Mouse (Mus musculus): ENCODE measurements around the gene Rubcn. TPM values are rescaled to one million over a fixed set of nuclear protein-coding genes. Genes with fewer than 3 reads are reported as not detected.

Rubcn gene
- total and polyA plus RNA-seq, 3 experiments, result 27.7 to 40.4 (median 28.0) TPM

DNA sequence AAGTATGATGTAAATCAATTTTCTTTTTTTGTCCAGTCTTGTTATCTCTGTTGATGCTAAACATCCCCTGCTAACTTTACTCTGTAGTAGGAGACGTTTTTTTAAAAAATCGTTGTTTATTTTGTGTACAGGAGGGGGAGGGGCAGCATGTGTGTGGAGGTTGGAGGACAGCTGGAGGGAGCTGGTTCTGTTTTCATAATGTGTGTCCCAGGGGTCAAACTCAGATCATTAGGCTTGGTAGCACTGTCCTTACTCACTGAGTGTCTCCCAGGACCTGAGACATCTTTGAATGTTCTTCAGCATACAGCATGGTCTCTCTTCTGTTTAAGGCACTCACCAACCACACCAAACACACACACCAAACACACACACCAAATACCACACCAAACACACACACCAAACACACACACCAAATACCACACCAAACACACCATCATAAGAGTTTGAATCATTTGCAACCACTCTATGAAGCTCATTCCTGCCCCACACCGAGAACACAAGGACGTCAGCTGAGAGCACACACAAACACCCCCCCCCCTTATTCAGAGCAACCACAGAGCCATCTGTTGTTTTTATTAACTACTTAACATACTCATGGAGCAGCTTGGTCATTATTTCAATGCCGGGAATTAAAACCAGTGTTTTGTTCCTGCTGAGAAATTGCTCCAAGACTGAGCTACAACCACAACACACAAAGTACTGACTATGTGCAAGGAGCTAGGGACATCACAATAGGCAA lies 94.1 kb downstream of the Rubcn start:
- Histone ChIP-seq H3K27ac (ENCODE audit: insufficient read depth, low read depth) (no peak overlapping the region), H3K4me3 (replicated peaks in 1 of 3; ENCODE audit: low read depth in 2 of 3, low read length in 2 of 3, poor library complexity in 1 of 3) (no peak overlapping the region), H3K4me1 (ENCODE audit: control insufficient read depth in 1 of 2, insufficient read depth in 2 of 2) (peaks cover 3 to 12% of the 10 kb centered on the region in 2 experiments; a peak in 2 of 4 replicates), H3K79me2 (replicated peaks; ENCODE audit: control insufficient read depth, extremely low read depth, insufficient read depth, poor library complexity, severe bottlenecking) (no peaks in the 10 kb centered on the region), H3K9me3 (replicated peaks; ENCODE audit: low read length) (peaks cover 2% of the 10 kb centered on the region), H3K27me3 (replicated peaks) (no peaks in the 10 kb centered on the region), H3K36me3 (replicated peaks in 1 of 2; ENCODE audit: control insufficient read depth in 1 of 2, insufficient read depth in 1 of 2, low read length in 1 of 2) (peaks cover 0 to 3% of the 10 kb centered on the region in 2 experiments), H3K4me2 (ENCODE audit: insufficient read depth, low read depth, poor library complexity, severe bottlenecking) (no peak overlapping the region), H3K9ac (ENCODE audit: insufficient read depth, low read depth) (no peak overlapping the region)
- in situ Hi-C loops (cut with MboI; ENCODE audit: low pct_ligation_motif_present, low pct_unique_long_range_greater_than_20kb, low sequenced_read_pairs), result no loop called here
- dilution Hi-C loops (cut with MboI; ENCODE audit: extremely low pct_ligation_motif_present, extremely low pct_unique_long_range_greater_than_20kb, low sequenced_read_pairs), result no loop called here
- DNase-seq (ENCODE audit: extremely low read depth), result no peak
- TF ChIP-seq CHD1 (IDR thresholded peaks at IDR 0.05; ENCODE audit: low read depth, low read length), result no peak
- TF ChIP-seq IRF4 (IDR thresholded peaks at IDR 0.05; ENCODE audit: low read depth, low read length), result no peak
- TF ChIP-seq EP300 (IDR thresholded peaks at IDR 0.05; ENCODE audit: low read length), result no peak
- no peak for TF ChIP-seq MAFK (IDR thresholded peaks at IDR 0.05; ENCODE audit: insufficient replicate concordance, low read length)
- no peak for TF ChIP-seq POLR2A (IDR thresholded peaks at IDR 0.05; ENCODE audit: low read depth, low read length)
- TF ChIP-seq NELFE (IDR thresholded peaks at IDR 0.05; ENCODE audit: low read depth, low read length), result no peak
- TF ChIP-seq HCFC1 (IDR thresholded peaks at IDR 0.05; ENCODE audit: low read depth, low read length), result no peak
- TF ChIP-seq ZMIZ1 (IDR thresholded peaks at IDR 0.05; ENCODE audit: low read depth, low read length), result no peak
- TF ChIP-seq GABPA (IDR thresholded peaks at IDR 0.05; ENCODE audit: insufficient replicate concordance, low read depth, low read length), result no peak
- TF ChIP-seq SMC3 (IDR thresholded peaks at IDR 0.05; ENCODE audit: low read depth, low read length), result no peak

DNA sequence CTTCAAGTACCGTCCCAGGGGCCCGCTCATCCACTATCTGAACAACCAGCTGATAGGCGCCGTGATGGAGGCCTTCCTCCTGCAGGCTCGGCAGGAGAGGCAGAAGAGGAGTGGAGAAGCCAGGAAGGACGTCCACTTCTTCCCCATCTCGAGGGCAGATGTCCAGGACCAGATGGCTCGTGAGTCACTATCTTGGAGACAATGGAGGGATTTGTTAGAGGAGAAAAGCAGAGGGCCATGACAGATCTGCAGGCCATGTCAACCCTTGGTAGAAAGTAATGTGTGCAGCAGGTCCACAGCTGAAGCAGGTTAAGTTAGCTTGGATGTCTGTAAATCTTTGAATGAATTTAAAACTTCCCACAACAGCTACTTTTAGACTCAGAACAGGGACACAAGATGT lies 98.6 kb downstream of the Rubcn start:
- dilution Hi-C loops (cut with MboI; ENCODE audit: extremely low pct_ligation_motif_present, extremely low pct_unique_long_range_greater_than_20kb, low sequenced_read_pairs) (no loop called here), in situ Hi-C loops (cut with MboI; ENCODE audit: low pct_ligation_motif_present, low pct_unique_long_range_greater_than_20kb, low sequenced_read_pairs) (loop anchor here (5.0 kb wide), 1 partner anchor 52 kb away; no protein-coding TSS in a partner anchor)
- Histone ChIP-seq H3K79me2 (replicated peaks; ENCODE audit: control insufficient read depth, extremely low read depth, insufficient read depth, poor library complexity, severe bottlenecking) (no peaks in the 10 kb centered on the region), H3K4me1 (ENCODE audit: control insufficient read depth in 1 of 2, insufficient read depth in 2 of 2) (peaks cover 3 to 12% of the 10 kb centered on the region in 2 experiments; a peak in 2 of 4 replicates), H3K9ac (ENCODE audit: insufficient read depth, low read depth) (no peak overlapping the region), H3K27ac (ENCODE audit: insufficient read depth, low read depth) (no peak overlapping the region), H3K4me3 (replicated peaks in 1 of 3; ENCODE audit: low read depth in 2 of 3, low read length in 2 of 3, poor library complexity in 1 of 3) (no peak overlapping the region), H3K4me2 (ENCODE audit: insufficient read depth, low read depth, poor library complexity, severe bottlenecking) (no peak overlapping the region), H3K36me3 (replicated peaks in 1 of 2; ENCODE audit: control insufficient read depth in 1 of 2, insufficient read depth in 1 of 2, low read length in 1 of 2) (no peaks in the 10 kb centered on the region), H3K27me3 (replicated peaks) (peaks cover 14% of the 10 kb centered on the region), H3K9me3 (replicated peaks; ENCODE audit: low read length) (no peaks in the 10 kb centered on the region)
- DNase-seq (ENCODE audit: extremely low read depth), result no peak
- TF ChIP-seq TBP (conservative IDR thresholded peaks at IDR 0.05; ENCODE audit: low read depth, low read length), result no peak
- no peak for TF ChIP-seq ELF1 (IDR thresholded peaks at IDR 0.05; ENCODE audit: low read depth, low read length)
- no peak for TF ChIP-seq EP300 (IDR thresholded peaks at IDR 0.05; ENCODE audit: low read length)
- TF ChIP-seq ZKSCAN1 (IDR thresholded peaks at IDR 0.05; ENCODE audit: borderline replicate concordance, low read depth, low read length), result no peak
- no peak for TF ChIP-seq JUN (IDR thresholded peaks at IDR 0.05; ENCODE audit: insufficient read depth, low read depth, low read length)
- no peak for TF ChIP-seq CHD1 (IDR thresholded peaks at IDR 0.05; ENCODE audit: low read depth, low read length)
- no peak for TF ChIP-seq HCFC1 (IDR thresholded peaks at IDR 0.05; ENCODE audit: low read depth, low read length)
- TF ChIP-seq SIN3A (IDR thresholded peaks at IDR 0.05; ENCODE audit: low read length), result no peak
- no peak for TF ChIP-seq BHLHE40 (IDR thresholded peaks at IDR 0.05; ENCODE audit: low read depth, low read length)
- no peak for TF ChIP-seq NELFE (IDR thresholded peaks at IDR 0.05; ENCODE audit: low read depth, low read length)
- no peak for TF ChIP-seq POLR2AphosphoS2 (IDR thresholded peaks at IDR 0.05; ENCODE audit: low read depth, low read length)
- TF ChIP-seq ETS1 (conservative IDR thresholded peaks at IDR 0.05; ENCODE audit: low read depth, low read length), result no peak
- no peak for TF ChIP-seq MYC (IDR thresholded peaks at IDR 0.05; ENCODE audit: low read depth, low read length)
- no peak for TF ChIP-seq MAFK (IDR thresholded peaks at IDR 0.05; ENCODE audit: insufficient replicate concordance, low read length)
- TF ChIP-seq POLR2A (IDR thresholded peaks at IDR 0.05; ENCODE audit: low read depth, low read length), result no peak
- TF ChIP-seq NRF1 (IDR thresholded peaks at IDR 0.05; ENCODE audit: low read depth, low read length), result no peak
- TF ChIP-seq RAD21 (IDR thresholded peaks at IDR 0.05; ENCODE audit: low read depth, low read length), result no peak
- TF ChIP-seq MEF2A (IDR thresholded peaks at IDR 0.05; ENCODE audit: borderline replicate concordance, low read depth, low read length), result no peak
- no peak for TF ChIP-seq E2F4 (IDR thresholded peaks at IDR 0.05; ENCODE audit: insufficient replicate concordance, low read depth, low read length)
- TF ChIP-seq MAX (IDR thresholded peaks at IDR 0.05; ENCODE audit: low read length), result no peak
